Mouse (Mus musculus): Measurements from ENCODE around the gene Ing5.

Ing5 gene

DNA sequence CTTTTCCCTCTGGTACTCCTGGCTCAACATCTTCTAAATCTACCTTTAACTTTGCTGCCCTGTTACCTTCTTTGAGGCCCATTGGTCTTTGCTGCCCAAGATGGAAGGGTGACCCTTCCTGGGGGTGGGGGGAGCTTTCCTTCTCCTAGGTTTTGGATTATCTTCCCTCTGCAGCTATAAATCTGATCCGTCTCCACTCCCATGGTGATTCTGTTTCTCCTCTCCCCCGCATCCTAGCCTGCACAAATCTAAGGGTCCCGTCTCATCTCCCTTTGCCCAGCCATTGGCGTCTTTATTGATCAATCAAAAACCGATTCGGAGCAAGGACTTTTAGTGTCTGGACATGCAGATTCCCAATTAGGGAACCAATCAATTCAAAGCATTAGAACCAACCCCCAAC, 36.2 kb upstream of the Ing5 start:
- no peak overlapping the region for H3K4me3 ChIP-seq (replicated peaks; ENCODE audit: low read length)
- H3K36me3 ChIP-seq (ENCODE audit: insufficient read depth, low read length), result peaks cover 29% of the 10 kb centered on the region
- H3K4me1 ChIP-seq (replicated peaks; ENCODE audit: low read depth, low read length), result peaks cover 20% of the 10 kb centered on the region
- H3K9me3 ChIP-seq (ENCODE audit: low read length), result no peaks in the 10 kb centered on the region
- H3K27me3 ChIP-seq (ENCODE audit: insufficient read depth, low read length), result no peaks in the 10 kb centered on the region
- TF ChIP-seq NANOG (IDR thresholded peaks at IDR 0.05; ENCODE audit: borderline replicate concordance, low read length) (no peak), CTCF (conservative IDR thresholded peaks at IDR 0.05; ENCODE audit: low read length) (no peak), POU5F1 (IDR thresholded peaks at IDR 0.05; ENCODE audit: borderline replicate concordance, low read length) (no peak)

DNA sequence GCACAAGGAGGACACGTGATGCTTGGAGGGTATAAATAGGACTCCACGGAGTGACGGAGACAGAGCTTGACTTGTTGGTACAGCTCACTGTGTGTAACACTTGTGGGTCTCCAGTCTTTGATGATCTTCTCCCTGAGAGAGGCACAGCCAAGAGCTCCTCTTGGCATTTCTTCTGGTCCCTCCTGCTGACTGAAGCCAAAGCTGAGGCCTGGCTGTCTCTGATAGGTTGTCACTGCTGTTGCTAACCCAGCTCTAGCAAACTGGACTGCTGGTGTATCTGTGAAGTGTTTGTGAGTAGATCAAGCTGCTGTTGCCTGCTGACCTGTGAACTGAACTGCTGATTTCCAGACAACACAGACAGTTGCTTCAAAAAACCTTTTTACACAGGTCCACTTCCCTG, 33.9 kb upstream of the Ing5 start:
- TF ChIP-seq CTCF (conservative IDR thresholded peaks at IDR 0.05; ENCODE audit: low read length), result no peak
- TF ChIP-seq NANOG (IDR thresholded peaks at IDR 0.05; ENCODE audit: borderline replicate concordance, low read length), result no peak
- TF ChIP-seq POU5F1 (IDR thresholded peaks at IDR 0.05; ENCODE audit: borderline replicate concordance, low read length), result no peak
- H3K9me3 ChIP-seq (ENCODE audit: low read length), result no peaks in the 10 kb centered on the region

DNA sequence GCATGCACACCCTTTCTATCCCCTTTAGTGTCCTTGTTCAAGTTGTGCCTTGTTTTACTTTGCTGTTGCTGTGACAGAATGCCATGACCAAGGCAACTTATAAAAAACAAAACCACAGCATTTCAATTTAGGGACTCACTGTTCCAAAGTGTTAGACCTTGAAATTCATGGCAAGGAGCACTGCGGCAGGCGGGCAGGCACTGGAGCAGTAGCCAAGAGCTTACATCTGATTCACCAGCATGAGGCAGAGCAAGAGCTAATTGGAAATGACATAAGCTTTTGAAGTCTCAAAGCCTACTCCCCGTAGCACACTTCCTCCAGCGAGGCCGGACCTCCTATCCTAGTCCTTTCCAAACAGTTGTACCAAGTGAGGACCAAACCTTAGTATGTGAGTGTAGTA, 27.1 kb upstream of the Ing5 start:
- H3K9me3 ChIP-seq (ENCODE audit: low read length), result no peaks in the 10 kb centered on the region
- TF ChIP-seq CTCF (conservative IDR thresholded peaks at IDR 0.05; ENCODE audit: low read length), result no peak
- TF ChIP-seq NANOG (IDR thresholded peaks at IDR 0.05; ENCODE audit: borderline replicate concordance, low read length), result no peak
- no peak for TF ChIP-seq POU5F1 (IDR thresholded peaks at IDR 0.05; ENCODE audit: borderline replicate concordance, low read length)

More for the DNA sequence above, 33.9 kb upstream of the Ing5 start:
- Histone ChIP-seq H3K27me3 (ENCODE audit: insufficient read depth, low read length) (no peaks in the 10 kb centered on the region), H3K4me3 (replicated peaks; ENCODE audit: low read length) (no peak overlapping the region), H3K36me3 (ENCODE audit: insufficient read depth, low read length) (peaks cover 51% of the 10 kb centered on the region), H3K4me1 (replicated peaks; ENCODE audit: low read depth, low read length) (peaks cover 2% of the 10 kb centered on the region; the same call in 1 of the 2 replicates)

DNA sequence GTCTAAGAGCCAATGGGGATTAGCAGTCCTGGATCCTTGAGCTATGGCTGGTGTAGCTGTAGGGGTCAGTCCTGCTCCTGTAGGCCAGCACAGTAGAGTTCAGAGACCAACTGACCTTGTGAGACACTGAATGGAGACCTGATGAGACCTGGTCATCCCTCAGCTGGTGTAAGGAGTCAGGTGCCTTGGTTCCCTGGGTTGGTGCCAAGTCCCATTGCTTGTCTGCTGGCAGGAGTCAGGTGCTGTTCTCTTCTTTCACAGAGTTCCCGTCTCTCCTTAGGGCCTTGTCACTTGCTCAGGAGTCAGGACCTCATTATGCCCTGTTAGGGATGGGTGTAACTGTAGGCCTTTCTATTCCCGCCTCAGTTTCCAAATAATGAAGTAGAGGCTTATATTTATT, 16.9 kb upstream of the Ing5 start:
- Histone ChIP-seq H3K36me3 (ENCODE audit: insufficient read depth, low read length) (peaks cover 96% of the 10 kb centered on the region), H3K9me3 (ENCODE audit: low read length) (no peaks in the 10 kb centered on the region), H3K27me3 (ENCODE audit: insufficient read depth, low read length) (no peaks in the 10 kb centered on the region), H3K4me3 (replicated peaks; ENCODE audit: low read length) (no peak overlapping the region), H3K4me1 (replicated peaks; ENCODE audit: low read depth, low read length) (no peaks in the 10 kb centered on the region)
- TF ChIP-seq NANOG (IDR thresholded peaks at IDR 0.05; ENCODE audit: borderline replicate concordance, low read length) (no peak), POU5F1 (IDR thresholded peaks at IDR 0.05; ENCODE audit: borderline replicate concordance, low read length) (no peak), CTCF (conservative IDR thresholded peaks at IDR 0.05; ENCODE audit: low read length) (no peak)

More for the DNA sequence above, 27.1 kb upstream of the Ing5 start:
- no peaks in the 10 kb centered on the region for H3K4me1 ChIP-seq (replicated peaks; ENCODE audit: low read depth, low read length)
- H3K4me3 ChIP-seq (replicated peaks; ENCODE audit: low read length), result no peak overlapping the region
- peaks cover 94% of the 10 kb centered on the region for H3K36me3 ChIP-seq (ENCODE audit: insufficient read depth, low read length)
- H3K27me3 ChIP-seq (ENCODE audit: insufficient read depth, low read length), result no peaks in the 10 kb centered on the region

DNA sequence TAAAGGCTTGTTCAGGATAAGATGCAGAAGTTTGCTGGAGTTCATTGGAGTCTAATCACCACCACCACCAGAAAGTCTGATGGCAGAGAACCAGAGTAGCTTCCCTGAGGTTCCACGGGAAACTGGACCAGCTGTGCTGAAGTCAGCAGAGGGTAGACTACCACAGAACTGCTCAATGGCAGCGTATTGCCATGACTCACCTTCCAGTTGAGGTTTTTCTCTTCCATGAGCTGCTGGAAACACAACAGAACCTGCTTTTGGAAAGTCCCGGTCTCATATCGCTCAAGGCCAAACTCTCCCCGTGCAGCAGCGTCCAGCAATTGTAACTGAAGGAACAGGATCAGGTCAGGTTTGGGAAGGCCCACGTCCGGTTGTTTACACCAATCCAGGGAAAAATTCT, 9.2 kb upstream of the Ing5 start:
- peaks cover 97% of the 10 kb centered on the region for H3K36me3 ChIP-seq (ENCODE audit: insufficient read depth, low read length)
- H3K9me3 ChIP-seq (ENCODE audit: low read length), result no peaks in the 10 kb centered on the region
- no peak for TF ChIP-seq CTCF (conservative IDR thresholded peaks at IDR 0.05; ENCODE audit: low read length)
- no peak for TF ChIP-seq NANOG (IDR thresholded peaks at IDR 0.05; ENCODE audit: borderline replicate concordance, low read length)
- TF ChIP-seq POU5F1 (IDR thresholded peaks at IDR 0.05; ENCODE audit: borderline replicate concordance, low read length), result no peak
- no peaks in the 10 kb centered on the region for H3K27me3 ChIP-seq (ENCODE audit: insufficient read depth, low read length)
- H3K4me3 ChIP-seq (replicated peaks; ENCODE audit: low read length), result no peak overlapping the region
- H3K4me1 ChIP-seq (replicated peaks; ENCODE audit: low read depth, low read length), result peaks cover 46% of the 10 kb centered on the region

DNA sequence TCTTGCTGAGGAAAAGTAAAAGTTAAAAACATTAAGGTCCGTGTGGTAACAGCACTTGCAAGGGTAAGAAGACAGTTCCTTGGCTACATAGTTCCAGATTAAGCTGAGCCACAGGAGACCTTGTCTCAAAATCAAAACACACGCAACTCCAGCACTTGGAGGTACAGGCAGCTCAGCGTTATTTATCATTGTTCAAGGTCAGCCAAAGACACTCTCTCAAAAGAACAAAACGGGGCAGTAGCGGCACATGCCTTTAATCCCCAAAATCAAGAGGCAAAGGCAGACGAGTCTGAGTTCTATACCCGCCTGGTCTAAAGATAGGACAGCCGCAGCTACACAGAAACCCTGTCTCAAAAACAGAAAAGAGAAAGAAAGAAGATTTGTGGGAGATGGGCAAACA, 7.9 kb upstream of the Ing5 start:
- Histone ChIP-seq H3K27me3 (ENCODE audit: insufficient read depth, low read length) (no peaks in the 10 kb centered on the region), H3K9me3 (ENCODE audit: low read length) (no peaks in the 10 kb centered on the region), H3K36me3 (ENCODE audit: insufficient read depth, low read length) (peaks cover 100% of the 10 kb centered on the region), H3K4me1 (replicated peaks; ENCODE audit: low read depth, low read length) (peaks cover 58% of the 10 kb centered on the region), H3K4me3 (replicated peaks; ENCODE audit: low read length) (no peak overlapping the region)
- TF ChIP-seq POU5F1 (IDR thresholded peaks at IDR 0.05; ENCODE audit: borderline replicate concordance, low read length) (no peak), NANOG (IDR thresholded peaks at IDR 0.05; ENCODE audit: borderline replicate concordance, low read length) (no peak), CTCF (conservative IDR thresholded peaks at IDR 0.05; ENCODE audit: low read length) (no peak)

DNA sequence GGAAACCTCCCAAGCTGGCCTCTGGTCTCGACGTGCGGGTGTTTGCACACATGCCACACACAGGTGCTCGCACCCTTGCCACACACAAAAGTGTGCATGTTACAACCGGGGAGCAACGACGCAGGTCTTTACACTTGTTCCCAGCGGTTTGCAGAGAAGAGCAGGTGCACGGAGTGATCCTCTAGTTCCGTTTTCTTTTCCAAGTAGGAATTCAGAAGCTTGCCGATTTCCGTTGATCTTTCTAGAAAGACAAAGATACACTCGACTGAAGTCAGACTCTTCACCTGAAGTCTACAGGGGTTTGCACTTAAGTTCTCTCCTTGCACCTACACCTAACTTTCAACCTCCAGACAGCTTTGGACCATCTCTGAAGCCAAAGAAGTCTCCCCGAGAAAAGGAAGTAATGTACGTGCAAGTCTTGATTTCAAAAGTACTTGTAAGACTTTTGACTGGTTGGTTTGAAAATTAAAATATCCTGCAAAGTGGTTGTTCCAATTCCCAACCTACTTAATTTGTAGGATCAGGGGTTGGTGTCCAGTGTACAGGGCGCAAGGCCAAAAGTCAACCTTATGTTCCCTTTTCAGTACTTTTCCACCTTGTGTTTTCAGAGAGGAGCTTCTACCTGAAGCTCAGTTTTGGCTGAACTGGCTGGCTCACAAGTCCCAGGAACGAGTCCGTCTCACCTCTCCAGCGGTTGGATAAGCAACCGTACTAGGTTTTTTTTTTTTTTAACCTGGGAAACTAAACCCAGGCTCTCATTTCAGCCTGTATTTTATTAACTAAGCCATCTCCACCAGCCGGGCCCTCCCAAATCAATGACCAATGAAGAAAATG, 2.9 kb upstream of the Ing5 start:
- Histone ChIP-seq H3K9me3 (ENCODE audit: low read length) (no peaks in the 10 kb centered on the region), H3K4me1 (replicated peaks; ENCODE audit: low read depth, low read length) (peaks cover 77% of the 10 kb centered on the region), H3K27me3 (ENCODE audit: insufficient read depth, low read length) (no peaks in the 10 kb centered on the region), H3K4me3 (replicated peaks; ENCODE audit: low read length) (peak overlapping the region; percentile 88), H3K36me3 (ENCODE audit: insufficient read depth, low read length) (peaks cover 62% of the 10 kb centered on the region)
- TF ChIP-seq NANOG (IDR thresholded peaks at IDR 0.05; ENCODE audit: borderline replicate concordance, low read length) (no peak), CTCF (conservative IDR thresholded peaks at IDR 0.05; ENCODE audit: low read length) (no peak), POU5F1 (IDR thresholded peaks at IDR 0.05; ENCODE audit: borderline replicate concordance, low read length) (no peak)

DNA sequence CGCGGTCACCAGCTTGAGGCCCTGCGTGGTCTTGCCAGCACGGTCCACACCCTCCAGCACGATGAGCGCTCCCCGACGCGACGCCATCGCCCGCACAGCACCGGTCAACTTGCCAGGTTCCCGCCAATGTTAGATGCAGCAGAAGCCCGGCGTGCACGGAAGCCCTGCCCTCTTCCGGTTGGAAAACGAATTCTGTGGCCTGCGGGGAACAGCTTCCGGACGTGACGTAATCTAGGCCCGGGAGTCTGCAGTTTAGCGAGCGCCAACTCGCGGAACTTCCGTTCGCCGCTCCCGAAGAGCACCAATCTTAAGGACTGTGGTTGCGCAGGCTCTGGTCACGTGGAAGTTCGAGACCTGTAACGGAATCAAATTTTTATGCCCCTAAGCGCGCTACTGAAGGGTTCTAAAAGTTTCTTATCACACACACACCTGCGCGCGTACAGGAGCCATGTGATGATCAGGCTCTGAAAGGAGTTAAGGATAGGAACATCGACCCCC, 2.0 kb upstream of the Ing5 start, which contains the start of gene Dtymk:
Dtymk (minus strand) TSS at position 194 of the 498 bp plus-strand sequence.
- peaks cover 62% of the 10 kb centered on the region for H3K36me3 ChIP-seq (ENCODE audit: insufficient read depth, low read length)
- no peak for TF ChIP-seq POU5F1 (IDR thresholded peaks at IDR 0.05; ENCODE audit: borderline replicate concordance, low read length)
- TF ChIP-seq NANOG (IDR thresholded peaks at IDR 0.05; ENCODE audit: borderline replicate concordance, low read length), result no peak
- TF ChIP-seq CTCF (conservative IDR thresholded peaks at IDR 0.05; ENCODE audit: low read length), result no peak

More for the DNA sequence above, 2.0 kb upstream of the Ing5 start, which contains the start of gene Dtymk:
- Histone ChIP-seq H3K4me3 (replicated peaks; ENCODE audit: low read length) (peak within 1 kb of the TSS; percentile 88), H3K27me3 (ENCODE audit: insufficient read depth, low read length) (no peaks in the 10 kb centered on the region), H3K4me1 (replicated peaks; ENCODE audit: low read depth, low read length) (peaks cover 77% of the 10 kb centered on the region), H3K9me3 (ENCODE audit: low read length) (no peaks in the 10 kb centered on the region)
